Mouse (Mus musculus): ENCODE measurements at regions not wholly inside any gene's neighbourhood (a gene's known extent, or its start where the extent isn't known, plus 50 kb on each side); places are given as distances from the start of the nearest gene placed in this dataset.

GRCm38 (mm10) chr13:48717036-48717435 is 54.2 kb downstream of the Barx1 start:
- DNase-seq (ENCODE audit: low read depth, low spot score), result no peak

DNA sequence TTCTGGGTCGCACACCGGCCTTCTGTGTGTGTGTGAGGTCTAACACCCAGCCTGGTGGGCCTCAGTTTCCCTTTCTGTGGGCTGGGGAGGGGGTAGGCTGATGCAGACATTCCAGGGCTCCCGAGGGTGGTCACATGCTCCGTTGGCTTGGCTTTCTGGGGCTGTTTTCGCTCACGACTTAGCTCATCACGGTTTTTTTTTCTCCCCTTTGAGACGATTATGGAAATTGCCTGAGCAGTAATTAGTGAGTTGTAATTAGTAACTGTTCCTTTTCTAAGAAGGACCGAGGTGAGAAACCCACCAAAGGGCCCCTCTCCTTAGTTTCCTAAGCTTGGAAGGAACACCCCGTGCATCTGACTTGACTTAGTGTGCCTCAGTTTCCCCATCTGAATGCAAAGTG is 54.7 kb downstream of the Barx1 start:
- DNase-seq (ENCODE audit: low read depth, low spot score), result no peak

- no peak for DNase-seq (ENCODE audit: low read depth, low spot score)
These were observed 60.9 kb downstream of the Barx1 start for GRCm38 (mm10) chr13:48723676-48724075.

GRCm38 (mm10) chr13:48726430-48726829 is 63.6 kb downstream of the Barx1 start:
- no peak for DNase-seq (ENCODE audit: low read depth, low spot score)

GRCm38 (mm10) chr13:48731046-48731996 is 68.5 kb downstream of the Barx1 start:
- no peak for DNase-seq (ENCODE audit: low read depth, low spot score)

DNA sequence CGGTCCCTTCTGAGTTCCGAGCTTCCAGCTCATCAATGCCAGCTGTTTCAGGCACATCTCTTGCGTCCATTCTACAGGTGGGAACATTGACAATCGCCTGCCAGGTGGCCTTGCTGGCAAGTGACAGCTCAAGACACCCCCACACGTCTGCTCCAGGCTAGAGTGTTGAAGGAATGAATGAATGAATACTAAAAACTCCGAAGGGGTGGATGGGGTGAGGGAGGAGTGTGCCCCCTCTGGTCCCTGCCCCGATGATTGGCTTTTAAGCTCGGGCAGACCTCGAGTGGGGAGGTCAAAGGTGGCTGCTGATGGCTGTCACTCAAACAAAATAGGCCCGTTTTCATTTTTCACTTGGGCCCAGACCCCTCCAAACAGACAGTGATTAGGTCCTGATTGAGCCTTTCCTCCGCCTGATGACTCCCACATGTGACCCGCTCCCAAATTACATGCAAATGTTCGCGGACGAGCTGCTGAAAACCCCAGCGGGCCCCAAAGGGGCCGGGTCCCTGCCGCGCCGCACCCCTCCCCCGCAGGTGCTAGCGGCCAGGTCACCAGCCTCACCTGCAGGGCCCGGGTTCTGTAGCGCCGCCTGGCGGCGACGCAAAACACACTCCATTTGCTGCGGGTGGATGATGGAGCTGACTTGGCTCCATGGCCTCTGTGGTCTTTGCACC is 69.5 kb downstream of the Barx1 start:
- peak; percentile 39 for DNase-seq (ENCODE audit: low read depth, low spot score)

DNA sequence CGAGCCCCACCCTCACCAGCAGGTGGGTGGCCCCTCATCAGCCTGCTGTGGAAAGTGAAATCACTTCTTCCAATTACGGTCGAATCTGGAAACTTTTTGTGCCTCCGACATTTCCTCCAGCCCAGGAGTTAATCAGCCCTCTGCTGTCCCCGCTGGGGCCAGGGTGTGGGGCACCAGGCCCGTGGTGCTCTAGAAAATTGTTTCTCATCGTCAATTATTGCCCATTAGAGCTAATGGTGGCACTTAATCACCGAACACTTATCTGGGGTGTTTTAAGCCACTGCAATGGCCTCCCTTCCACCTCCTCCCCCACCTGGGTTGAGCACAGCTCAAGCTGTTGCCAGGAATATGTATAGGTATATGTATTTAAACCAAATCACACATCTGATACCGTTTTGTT is 72.2 kb downstream of the Barx1 start:
- DNase-seq (ENCODE audit: low read depth, low spot score), result no peak

DNA sequence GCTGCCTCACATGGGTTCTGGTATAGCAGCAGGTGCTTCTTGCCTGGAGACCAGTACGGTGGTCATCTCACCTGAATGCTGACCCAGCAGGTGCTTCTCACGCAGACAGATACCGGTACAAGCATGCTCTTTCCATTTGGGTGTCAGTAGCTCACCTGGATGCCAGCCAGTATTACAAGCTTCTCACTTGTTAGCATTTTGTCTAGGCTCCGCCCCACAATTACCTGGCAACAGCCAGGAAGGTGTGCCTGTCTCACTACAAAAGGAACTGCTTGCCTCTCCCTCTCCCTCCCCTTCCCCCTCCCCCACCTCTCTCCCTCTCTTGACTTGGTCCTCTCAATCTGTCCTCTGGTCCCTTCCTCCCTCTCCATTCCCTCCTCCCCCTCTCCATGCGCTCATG is 82.8 kb downstream of the Barx1 start:
- DNase-seq (ENCODE audit: low read depth, low spot score), result no peak

- no peak for DNase-seq (ENCODE audit: low read depth, low spot score)
These were observed 83.5 kb downstream of the Barx1 start for GRCm38 (mm10) chr13:48746301-48746700.

All from CD4-positive, CD25-positive, alpha-beta regulatory T cell, adult 2 months (primary cell).